Comparison of ENCODE assay signal across 9 mouse cellular contexts in the genomic region with DNA sequence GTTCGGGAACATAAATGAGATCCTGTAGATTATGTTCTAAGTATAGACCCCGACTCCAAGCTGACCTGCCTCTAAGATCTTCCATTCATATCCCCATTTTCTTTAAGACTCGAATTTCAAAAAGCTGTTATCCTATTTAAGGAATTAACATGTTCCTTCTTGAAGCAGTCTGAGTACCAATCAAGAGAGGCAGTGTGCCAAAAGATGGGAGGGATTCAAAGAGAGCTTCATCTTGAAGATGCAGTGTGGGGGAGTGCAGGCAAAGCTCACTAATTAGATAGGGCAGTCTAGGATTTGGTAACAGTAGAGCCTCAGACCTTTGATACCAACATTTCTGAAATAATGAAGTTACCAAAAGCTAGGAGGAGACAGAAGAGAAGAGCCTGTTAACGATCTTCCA.
"Had no signal": no experiment of that assay in that cellular context is flagged by ENCODE, and none has a peak within 500 bp of the region (broad histone marks: within the 10 kb centered on the region; RNA-seq: fewer than 3 reads in every experiment).

No protein-coding gene starts in this region.

- ATAC-seq: midbrain, embryonic 13.5 days; midbrain, embryonic 15.5 days had no signal

- DNase-seq: lung, adult 18-20 months; lung, embryonic 14.5 days; lung, postnatal 14 days; lung, postnatal 36 days; thymus, adult 18-20 months; thymus, postnatal 14 days; thymus, postnatal 36 days had no signal
